Mouse (Mus musculus): ENCODE measurements around the gene Polr2e. TPM values are rescaled to one million over a fixed set of nuclear protein-coding genes. Genes with fewer than 3 reads are reported as not detected.
"Not testable (repeated sequence)": the region's sequence is repeated elsewhere in the genome, so short reads cannot be mapped to it uniquely, and the experiment has no call there.

Polr2e gene
- polyA plus RNA-seq, 1 experiment from 2014 or later: 212 TPM

DNA sequence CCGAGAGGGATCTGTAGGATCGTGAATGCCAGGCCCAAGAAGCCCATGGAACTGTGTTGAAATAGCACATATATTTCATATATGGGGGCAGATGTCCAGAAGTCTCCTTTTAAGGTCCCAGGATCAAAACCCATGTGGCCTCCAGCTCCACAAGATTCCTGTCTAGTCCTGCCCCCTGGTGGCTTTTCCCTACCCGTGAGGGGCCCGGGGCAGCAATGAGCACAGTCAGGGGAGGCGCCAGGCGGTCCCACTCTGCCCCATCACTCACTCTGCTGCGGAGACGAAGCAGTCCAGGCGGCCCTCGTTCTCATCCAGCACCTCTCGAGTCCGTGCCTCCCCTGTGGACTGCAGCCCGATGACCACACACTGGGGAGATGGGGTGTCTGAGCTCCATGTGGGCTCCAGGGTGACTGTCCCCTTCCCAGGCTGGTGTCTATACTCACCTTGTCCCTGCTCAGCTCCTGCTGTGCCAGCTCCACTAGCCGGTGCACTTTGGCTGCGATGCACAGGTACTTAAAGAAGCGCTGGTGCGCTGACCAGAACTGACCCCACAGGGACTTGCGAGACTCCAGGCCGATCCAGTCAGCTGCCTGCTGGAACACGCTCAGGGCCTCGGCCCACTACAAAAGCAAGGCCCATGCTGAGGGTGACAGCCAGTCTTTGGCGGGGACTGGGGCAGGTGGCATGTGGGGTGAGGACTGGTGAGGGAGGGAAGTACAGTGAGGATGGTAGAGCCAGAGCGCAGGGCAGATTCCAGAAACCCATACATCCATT lies 24.5 kb upstream of the Polr2e start:
- Histone ChIP-seq H3K9me3 (ENCODE audit: control insufficient read depth, low read length) (no peaks in the 10 kb centered on the region), H3K4me1 (ENCODE audit: control insufficient read depth, insufficient read depth, low read length) (no peaks in the 10 kb centered on the region), H3K27ac (ENCODE audit: low read length) (no peak overlapping the region), H3K27me3 (replicated peaks; ENCODE audit: control insufficient read depth, insufficient read depth, low read length) (no peaks in the 10 kb centered on the region), H3K36me3 (ENCODE audit: control insufficient read depth, insufficient read depth, low read length) (peaks cover 10% of the 10 kb centered on the region; the same call in 1 of the 2 replicates), H3K4me2 (ENCODE audit: low read depth, low read length) (no peak overlapping the region), H3K4me3 (ENCODE audit: low read length) (no peak overlapping the region), H3K9ac (ENCODE audit: low read depth, low read length) (peak overlapping the region; percentile 5; the same call in 1 of the 2 replicates)
- no peak for ATAC-seq
- 77% methylated on average over 23 of the region's 23 CpGs for WGBS

DNA sequence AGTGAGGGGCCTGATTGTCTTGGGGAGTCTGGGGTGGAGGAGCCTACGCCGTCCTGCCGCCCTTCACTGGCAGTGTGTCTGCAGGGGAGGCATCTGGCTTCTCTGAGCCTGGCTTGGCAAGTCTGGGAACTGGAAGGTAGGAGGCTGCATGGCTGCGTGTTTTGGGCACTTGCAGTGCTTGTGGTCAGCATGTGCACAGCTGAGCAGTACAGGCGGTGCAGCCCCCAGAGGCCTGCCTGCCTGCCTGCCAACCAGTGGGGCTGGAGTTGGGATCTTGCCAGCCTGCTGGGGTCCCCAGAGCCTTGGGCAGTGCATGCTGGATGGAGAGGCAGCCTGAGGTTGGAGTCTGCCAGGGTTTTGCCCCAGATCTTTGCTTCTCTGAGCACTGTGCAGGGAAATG lies 23.5 kb upstream of the Polr2e start:
- H3K9ac ChIP-seq (ENCODE audit: low read depth, low read length): no peak overlapping the region
- no peaks in the 10 kb centered on the region for H3K9me3 ChIP-seq (ENCODE audit: control insufficient read depth, low read length)
- H3K4me1 ChIP-seq (ENCODE audit: control insufficient read depth, insufficient read depth, low read length): no peaks in the 10 kb centered on the region
- H3K4me2 ChIP-seq (ENCODE audit: low read depth, low read length): no peak overlapping the region
- 88% methylated on average over 5 of the region's 5 CpGs for WGBS
- peaks cover 14% of the 10 kb centered on the region for H3K36me3 ChIP-seq (ENCODE audit: control insufficient read depth, insufficient read depth, low read length)
- no peak for ATAC-seq
- no peaks in the 10 kb centered on the region for H3K27me3 ChIP-seq (replicated peaks; ENCODE audit: control insufficient read depth, insufficient read depth, low read length)
- H3K4me3 ChIP-seq (ENCODE audit: low read length): no peak overlapping the region
- no peak overlapping the region for H3K27ac ChIP-seq (ENCODE audit: low read length)

DNA sequence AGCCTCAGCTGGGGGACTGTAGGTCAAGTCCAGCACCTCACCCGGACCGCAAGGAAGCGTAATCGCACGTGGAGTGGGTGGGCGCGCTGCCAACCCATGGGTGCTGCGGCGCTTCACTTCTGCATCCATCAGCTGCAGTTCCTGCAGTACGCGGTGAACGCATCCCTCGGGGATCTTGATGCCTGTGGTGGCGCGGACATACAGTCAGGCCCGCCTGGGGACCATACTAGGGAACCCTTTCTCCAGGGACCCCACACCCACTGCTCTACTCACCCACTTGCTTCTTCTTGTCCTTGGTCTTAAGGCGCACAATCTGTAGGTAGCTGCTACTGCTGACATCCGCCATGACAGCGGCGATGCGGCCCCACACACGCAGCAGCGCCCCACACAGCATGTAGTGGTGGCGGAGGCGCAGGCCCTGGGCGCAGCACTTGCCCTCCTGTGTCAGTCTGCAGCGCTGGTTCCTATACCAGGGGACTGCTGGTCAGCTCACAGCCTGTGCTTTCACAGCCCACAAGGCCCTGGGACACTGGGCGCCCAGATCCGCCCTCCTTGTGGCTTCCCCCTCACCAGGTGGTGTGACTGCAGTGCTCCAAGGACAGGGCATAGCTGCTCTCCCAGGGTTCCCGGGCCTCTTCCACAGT lies 18.2 kb upstream of the Polr2e start:
- Histone ChIP-seq H3K27me3 (replicated peaks; ENCODE audit: control insufficient read depth, insufficient read depth, low read length) (no peaks in the 10 kb centered on the region), H3K4me3 (ENCODE audit: low read length) (no peak overlapping the region), H3K9ac (ENCODE audit: low read depth, low read length) (peak overlapping the region; percentile 33; the same call in 1 of the 2 replicates), H3K4me2 (ENCODE audit: low read depth, low read length) (no peak overlapping the region), H3K27ac (ENCODE audit: low read length) (no peak overlapping the region), H3K36me3 (ENCODE audit: control insufficient read depth, insufficient read depth, low read length) (peaks cover 20% of the 10 kb centered on the region), H3K9me3 (ENCODE audit: control insufficient read depth, low read length) (no peaks in the 10 kb centered on the region), H3K4me1 (ENCODE audit: control insufficient read depth, insufficient read depth, low read length) (peaks cover 16% of the 10 kb centered on the region)
- no peak for ATAC-seq
- WGBS: 73% methylated on average over 30 of the region's 30 CpGs

DNA sequence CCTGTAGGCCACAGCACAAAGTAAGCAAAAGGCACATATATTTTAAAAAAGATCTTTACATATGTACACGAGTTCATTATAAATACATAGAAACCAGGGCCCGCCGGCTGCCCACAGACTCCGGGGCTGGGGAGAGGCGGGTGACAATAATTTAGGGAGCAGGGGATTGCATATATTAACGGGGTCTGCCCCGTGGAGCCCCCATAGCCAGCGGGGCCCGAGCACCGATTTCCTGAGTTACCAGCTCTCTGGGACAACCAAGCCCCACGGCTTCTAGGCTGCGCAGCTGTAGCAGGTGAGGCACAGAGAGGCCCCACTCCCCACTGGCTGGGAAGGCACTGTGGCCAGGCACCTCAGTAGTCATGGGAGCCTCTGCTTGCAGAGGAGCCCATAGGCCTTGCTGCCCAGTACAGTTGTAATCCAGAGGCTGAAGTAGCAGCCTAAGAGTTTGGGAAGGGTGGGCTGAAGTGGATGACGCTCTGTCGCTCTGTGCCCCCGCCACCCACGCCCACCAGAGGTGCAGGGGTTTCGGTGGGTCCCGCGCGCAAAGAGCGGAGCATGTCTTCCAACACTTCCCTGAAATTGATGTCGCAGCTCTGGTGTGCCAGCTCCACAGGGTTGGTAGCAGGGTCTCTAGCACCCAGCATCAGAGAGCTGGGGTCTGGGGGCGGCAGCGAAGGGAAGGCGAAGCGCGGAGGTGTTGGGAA lies 17.5 kb upstream of the Polr2e start:
- 89% methylated on average over 27 of the region's 27 CpGs for WGBS
- H3K36me3 ChIP-seq (ENCODE audit: control insufficient read depth, insufficient read depth, low read length): peaks cover 17% of the 10 kb centered on the region
- no peak for ATAC-seq

DNA sequence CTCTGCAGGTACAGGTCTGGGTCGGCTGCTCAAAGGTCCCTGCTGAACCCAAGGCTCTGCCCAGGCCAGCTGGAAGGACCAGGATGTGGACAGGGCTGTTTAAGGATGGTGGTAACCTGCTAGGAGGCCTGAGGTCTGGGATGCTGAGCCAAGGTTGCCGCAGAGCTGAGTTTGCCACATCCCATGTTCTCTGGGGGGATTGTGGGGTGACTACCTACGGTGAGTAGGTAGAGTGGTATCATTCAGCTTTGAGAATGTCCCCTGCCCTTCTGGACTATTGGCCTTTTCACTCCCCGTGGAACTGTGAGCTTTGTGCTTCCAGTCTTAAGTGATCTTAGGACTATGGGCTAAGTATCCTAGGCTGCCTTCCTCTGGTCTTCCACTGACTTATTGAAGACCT lies 16.9 kb upstream of the Polr2e start:
- H3K27me3 ChIP-seq (replicated peaks; ENCODE audit: control insufficient read depth, insufficient read depth, low read length): no peaks in the 10 kb centered on the region
- ATAC-seq: no peak
- 82% methylated on average over 4 of the region's 4 CpGs for WGBS
- H3K9ac ChIP-seq (ENCODE audit: low read depth, low read length): peak overlapping the region; percentile 35; the same call in 1 of the 2 replicates
- no peak overlapping the region; the same call in 1 of the 2 replicates for H3K4me3 ChIP-seq (ENCODE audit: low read length)
- H3K27ac ChIP-seq (ENCODE audit: low read length): peak overlapping the region; percentile 40
- peaks cover 26% of the 10 kb centered on the region for H3K4me1 ChIP-seq (ENCODE audit: control insufficient read depth, insufficient read depth, low read length)
- peak overlapping the region; percentile 32; the same call in 1 of the 2 replicates for H3K4me2 ChIP-seq (ENCODE audit: low read depth, low read length)
- no peaks in the 10 kb centered on the region for H3K9me3 ChIP-seq (ENCODE audit: control insufficient read depth, low read length)
- peaks cover 16% of the 10 kb centered on the region for H3K36me3 ChIP-seq (ENCODE audit: control insufficient read depth, insufficient read depth, low read length)

More for the DNA sequence above, 17.5 kb upstream of the Polr2e start:
- H3K4me3 ChIP-seq (ENCODE audit: low read length): no peak overlapping the region
- H3K4me2 ChIP-seq (ENCODE audit: low read depth, low read length): no peak overlapping the region
- H3K27me3 ChIP-seq (replicated peaks; ENCODE audit: control insufficient read depth, insufficient read depth, low read length): no peaks in the 10 kb centered on the region
- H3K27ac ChIP-seq (ENCODE audit: low read length): peak overlapping the region; percentile 40
- H3K4me1 ChIP-seq (ENCODE audit: control insufficient read depth, insufficient read depth, low read length): peaks cover 21% of the 10 kb centered on the region
- no peaks in the 10 kb centered on the region for H3K9me3 ChIP-seq (ENCODE audit: control insufficient read depth, low read length)
- peak overlapping the region; percentile 33; the same call in 1 of the 2 replicates for H3K9ac ChIP-seq (ENCODE audit: low read depth, low read length)

DNA sequence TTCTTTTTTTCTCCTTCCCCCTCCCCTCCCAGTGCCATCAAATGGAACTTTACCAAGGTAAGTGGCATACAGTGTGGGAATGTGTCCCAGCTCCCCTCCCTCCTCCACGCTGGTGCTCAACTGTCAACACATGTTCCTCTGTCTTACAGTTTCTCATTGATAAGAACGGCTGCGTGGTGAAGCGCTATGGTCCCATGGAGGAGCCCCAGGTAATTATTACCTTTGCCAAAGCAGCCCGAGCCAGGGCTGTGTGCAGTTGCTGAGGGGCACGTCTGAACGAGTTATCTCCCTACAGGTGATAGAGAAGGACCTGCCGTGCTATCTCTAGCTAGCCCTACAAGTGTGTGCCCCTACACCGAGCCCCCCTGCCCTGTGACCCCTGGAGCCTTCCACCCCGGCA lies 16.3 kb upstream of the Polr2e start:
- H3K4me2 ChIP-seq (ENCODE audit: low read depth, low read length): peak overlapping the region; percentile 75; the same call in 1 of the 2 replicates

DNA sequence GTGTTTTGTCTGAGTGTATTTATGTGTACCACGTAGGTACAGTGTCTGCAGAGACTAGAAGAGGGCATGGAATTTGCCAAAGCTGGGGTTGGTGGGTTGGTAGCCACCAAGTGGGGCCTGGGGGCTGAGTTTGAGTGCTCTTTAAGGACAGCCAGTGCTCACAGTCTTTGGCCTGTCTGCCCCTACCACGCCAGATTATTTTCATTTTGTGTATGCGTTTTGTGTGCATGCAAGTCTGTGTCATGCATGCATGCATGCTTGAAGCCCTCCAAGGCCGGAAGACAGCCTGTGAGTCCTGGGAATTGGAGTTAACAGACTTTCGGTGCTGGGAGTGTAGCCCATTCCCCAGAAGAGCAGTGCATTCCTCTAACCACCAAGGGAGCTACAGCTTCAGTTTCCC lies 15.8 kb upstream of the Polr2e start:
- H3K4me1 ChIP-seq (ENCODE audit: control insufficient read depth, insufficient read depth, low read length): peaks cover 37% of the 10 kb centered on the region
- H3K27me3 ChIP-seq (replicated peaks; ENCODE audit: control insufficient read depth, insufficient read depth, low read length): no peaks in the 10 kb centered on the region
- no peak for ATAC-seq
- H3K9me3 ChIP-seq (ENCODE audit: control insufficient read depth, low read length): no peaks in the 10 kb centered on the region
- H3K36me3 ChIP-seq (ENCODE audit: control insufficient read depth, insufficient read depth, low read length): peaks cover 14% of the 10 kb centered on the region
- peak overlapping the region; percentile 99 for H3K9ac ChIP-seq (ENCODE audit: low read depth, low read length)
- 73% methylated on average over 5 of the region's 5 CpGs for WGBS
- peak overlapping the region; percentile 75 for H3K4me2 ChIP-seq (ENCODE audit: low read depth, low read length)
- peak overlapping the region; percentile 65 for H3K27ac ChIP-seq (ENCODE audit: low read length)
- peak overlapping the region; percentile 88 for H3K4me3 ChIP-seq (ENCODE audit: low read length)

More for the DNA sequence above, 16.3 kb upstream of the Polr2e start:
- Histone ChIP-seq H3K27ac (ENCODE audit: low read length) (peak overlapping the region; percentile 65), H3K4me3 (ENCODE audit: low read length) (peak overlapping the region; percentile 88), H3K36me3 (ENCODE audit: control insufficient read depth, insufficient read depth, low read length) (peaks cover 14% of the 10 kb centered on the region), H3K9me3 (ENCODE audit: control insufficient read depth, low read length) (no peaks in the 10 kb centered on the region), H3K27me3 (replicated peaks; ENCODE audit: control insufficient read depth, insufficient read depth, low read length) (no peaks in the 10 kb centered on the region), H3K4me1 (ENCODE audit: control insufficient read depth, insufficient read depth, low read length) (peaks cover 32% of the 10 kb centered on the region), H3K9ac (ENCODE audit: low read depth, low read length) (peak overlapping the region; percentile 99; the same call in 1 of the 2 replicates)
- no peak for ATAC-seq
- 69% methylated on average over 9 of the region's 10 CpGs for WGBS

DNA sequence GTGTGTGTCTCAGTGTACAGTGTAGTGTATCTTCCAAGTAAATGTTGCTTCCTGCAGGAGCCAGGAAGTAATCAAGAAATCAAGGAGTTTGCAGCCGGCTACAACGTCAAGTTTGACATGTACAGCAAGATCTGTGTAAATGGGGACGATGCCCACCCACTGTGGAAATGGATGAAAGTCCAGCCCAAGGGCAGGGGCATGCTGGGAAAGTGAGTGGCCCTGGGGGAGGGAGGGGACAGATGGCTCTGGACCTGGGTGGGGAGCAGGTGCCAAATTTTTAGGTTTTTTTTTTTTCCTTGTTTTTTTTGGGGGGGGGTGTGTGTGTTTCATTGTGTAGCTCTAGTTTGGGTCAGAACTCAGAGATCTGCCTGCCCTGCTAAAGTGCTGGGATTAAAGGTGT lies 15.3 kb upstream of the Polr2e start:
- ATAC-seq; H3K9me3 ChIP-seq (ENCODE audit: control insufficient read depth, low read length); H3K27me3 ChIP-seq (replicated peaks; ENCODE audit: control insufficient read depth, insufficient read depth, low read length): not testable (repeated sequence)
- Histone ChIP-seq H3K9ac (ENCODE audit: low read depth, low read length) (peak overlapping the region; percentile 99), H3K4me3 (ENCODE audit: low read length) (peak overlapping the region; percentile 88), H3K4me2 (ENCODE audit: low read depth, low read length) (peak overlapping the region; percentile 75), H3K4me1 (ENCODE audit: control insufficient read depth, insufficient read depth, low read length) (peaks cover 37% of the 10 kb centered on the region), H3K36me3 (ENCODE audit: control insufficient read depth, insufficient read depth, low read length) (peaks cover 14% of the 10 kb centered on the region), H3K27ac (ENCODE audit: low read length) (peak overlapping the region; percentile 99)
- WGBS: 10% methylated on average over 3 of the region's 3 CpGs
